Mouse (Mus musculus) left cerebral cortex, postnatal 14 days (tissue): Measurements from ENCODE around the gene Gstm4. TPM values are rescaled to one million over a fixed set of nuclear protein-coding genes. Genes with fewer than 3 reads are reported as not detected.
A peak's percentile ranks its signal among the peaks of the same experiment; 100 is the strongest.
"Not testable (repeated sequence)": the region's sequence is repeated elsewhere in the genome, so short reads cannot be mapped to it uniquely, and the experiment has no call there.

Experiments used
- DNase-seq, 2 experiments: peaks; one replicate each; pipeline ENCODE4 v3.0.0; 2021 to 2022; ENCODE audit warnings: low spot score in 2 of 2, mixed read lengths in 1 of 2
- intact Hi-C: fragments of 180-260 bp; cut with DNase I; formaldehyde crosslinking; loops from one replicate; pipeline ENCODE4 v1.15.1; 2025
- total RNA-seq, 2 experiments: library from RNA; stranded (reverse); gene quantifications; 2 replicates each; pipeline ENCODE4 v1.2.3; 2021

Gene Gstm4
- total RNA-seq, 2 experiments from 2014 or later: 10.4 to 12.1 TPM

DNA sequence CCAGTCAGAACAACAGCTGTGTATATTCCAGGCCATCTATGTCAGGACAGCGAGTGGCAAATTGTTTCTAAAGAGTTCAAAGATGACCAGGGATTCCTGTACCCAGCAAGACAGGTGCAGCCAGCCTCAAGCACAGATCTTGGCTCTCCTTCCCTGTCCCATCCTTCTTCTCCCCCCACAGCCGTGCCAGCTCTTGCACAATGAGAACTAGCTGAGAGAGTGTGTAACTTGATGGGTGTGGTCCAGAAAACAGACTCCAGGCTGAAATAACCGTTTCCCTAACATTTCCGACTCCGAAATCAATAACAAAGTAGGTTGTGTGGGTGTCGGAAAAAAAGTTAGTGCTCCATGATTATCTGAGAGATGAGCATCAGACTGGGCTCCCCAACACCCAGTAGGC is 22.0 kb downstream of the Gstm4 start:
- DNase-seq: no peak
- intact Hi-C loops: no loop called here

DNA sequence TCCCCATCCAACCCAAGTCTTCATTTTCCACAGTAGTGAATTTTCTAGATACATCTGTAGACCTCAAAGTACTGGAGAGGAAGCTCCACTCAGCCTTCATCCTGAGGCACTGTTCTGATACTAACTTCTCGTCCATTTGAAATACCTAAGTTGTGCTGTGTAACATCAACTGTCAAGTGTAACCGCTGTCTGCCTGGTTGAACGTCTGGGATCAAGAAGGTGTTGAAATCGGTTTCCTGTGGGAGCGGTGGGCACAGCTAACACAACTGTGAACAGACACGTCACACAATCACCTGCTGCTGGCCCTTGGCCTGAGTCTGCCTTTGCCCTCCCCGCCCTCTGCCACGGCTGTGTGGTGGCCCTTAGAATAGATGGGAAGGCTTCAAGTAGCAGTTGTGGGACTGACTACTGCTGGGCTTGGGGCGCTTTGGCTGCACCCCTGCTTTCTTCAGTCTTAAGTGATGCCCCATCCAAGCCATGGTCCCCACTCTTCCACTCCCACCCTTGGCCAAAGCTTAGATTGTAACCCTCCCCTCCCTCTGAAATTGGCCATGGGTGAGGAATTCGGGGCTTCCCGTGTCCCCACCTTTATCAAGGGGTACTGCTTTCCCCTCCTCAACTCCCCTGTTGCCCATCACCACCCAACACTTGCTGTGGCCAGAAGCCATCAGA is 24.2 kb downstream of the Gstm4 start:
- DNase-seq, intact Hi-C loops: not testable (repeated sequence)

DNA sequence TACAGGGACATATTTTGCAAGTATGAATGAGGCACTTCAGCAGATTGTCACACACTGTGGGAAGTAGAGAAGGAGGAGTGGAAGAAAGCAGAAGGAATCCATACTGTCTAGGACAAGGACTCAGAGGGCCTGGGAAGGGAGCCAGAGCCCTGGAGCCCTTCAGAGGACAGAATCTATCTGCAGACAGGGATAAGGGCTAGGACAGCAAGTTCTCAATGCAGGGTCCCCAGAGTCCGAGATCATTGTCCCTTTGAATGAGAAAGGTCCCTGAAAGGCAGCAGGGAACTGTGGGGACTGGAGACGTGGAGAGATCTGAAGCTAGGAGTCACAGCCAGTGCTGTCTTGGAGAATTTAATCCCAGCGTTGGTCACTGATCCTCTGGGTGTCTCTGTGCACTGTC is 25.5 kb downstream of the Gstm4 start:
- intact Hi-C loops: loop anchor here (2.0 to 5.0 kb wide), 3 partner anchors 42 to 152 kb away; no protein-coding TSS in a partner anchor

GRCm38 (mm10) chr3:108018190-108018820 is 26.4 kb downstream of the Gstm4 start:
- intact Hi-C loops: loop anchor here (2.0 to 5.0 kb wide), 3 partner anchors 42 to 151 kb away; no protein-coding TSS in a partner anchor

More for the DNA sequence above, 25.5 kb downstream of the Gstm4 start:
- not testable (repeated sequence) for DNase-seq

DNA sequence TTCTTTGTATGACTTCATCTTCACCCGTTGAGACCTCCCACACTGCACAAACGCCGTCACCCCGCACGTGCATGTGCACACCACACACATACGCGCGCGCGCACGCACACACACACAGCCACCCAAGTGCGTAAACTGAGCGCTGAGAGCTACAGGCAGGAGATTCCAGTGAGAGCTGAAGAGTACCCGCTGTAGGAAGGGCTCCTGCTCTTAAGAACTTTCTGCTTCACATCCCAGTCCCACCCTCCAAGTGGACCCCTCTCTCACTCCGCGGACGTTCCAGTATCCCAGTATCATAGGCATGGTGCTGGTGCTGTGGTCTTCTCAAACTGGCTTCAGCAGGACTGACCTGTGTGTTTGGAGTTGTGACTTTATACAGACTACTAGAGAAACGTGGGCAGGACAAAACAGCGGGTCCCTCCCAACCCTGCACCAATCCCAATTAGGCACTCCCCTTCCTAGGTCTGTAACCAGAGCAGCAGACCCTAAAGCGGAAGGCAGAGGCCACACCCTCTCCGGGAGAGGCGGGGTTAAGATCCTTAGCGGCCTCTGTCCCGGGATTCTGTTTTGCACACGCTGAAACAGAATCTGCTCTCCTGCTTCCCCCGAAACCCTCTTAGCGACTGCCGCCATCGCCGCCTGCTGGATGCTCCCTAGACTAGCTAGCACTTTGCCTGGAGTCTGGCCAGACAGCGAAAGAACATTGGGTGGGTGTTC is 27.1 kb downstream of the Gstm4 start, which contains the start of gene Gstm1:
TSS of gene Gstm1 (minus strand) at position 501 of the 717 bp plus-strand sequence.
- intact Hi-C loops: loop anchor here (2.0 to 5.0 kb wide), 3 partner anchors 43 to 150 kb away; no protein-coding TSS in a partner anchor
- peak; percentile 94 to 95 for DNase-seq

More at GRCm38 (mm10) chr3:108018190-108018820, 26.4 kb downstream of the Gstm4 start:
- no peak for DNase-seq

DNA sequence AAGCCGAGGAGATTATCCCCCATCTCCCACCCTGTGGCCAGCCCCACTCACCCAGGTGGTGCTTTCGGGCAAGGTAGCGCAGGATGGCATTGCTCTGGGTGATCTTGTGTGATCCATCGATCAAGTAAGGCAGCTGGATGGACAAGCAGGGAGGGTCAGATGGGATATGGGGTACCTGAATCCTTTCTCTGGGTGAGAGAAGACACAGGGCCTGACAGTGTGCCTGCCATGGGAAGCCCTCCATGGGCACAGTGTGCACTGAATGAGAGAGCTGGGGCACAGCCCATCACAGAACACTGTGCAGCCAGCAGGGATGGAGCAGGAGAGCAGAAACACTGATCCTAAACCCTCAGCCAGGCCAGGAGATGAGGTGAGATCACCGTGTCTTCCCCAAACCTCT is 28.2 kb downstream of the Gstm4 start:
- intact Hi-C loops: loop anchor here (5.0 kb wide), 2 partner anchors 79 to 149 kb away; no protein-coding TSS in a partner anchor
- DNase-seq: not testable (repeated sequence)

GRCm38 (mm10) chr3:108014974-108015346 is 29.7 kb downstream of the Gstm4 start:
- DNase-seq: no peak
- intact Hi-C loops: loop anchor here (5.0 kb wide), 2 partner anchors 78 to 148 kb away; no protein-coding TSS in a partner anchor

GRCm38 (mm10) chr3:108014098-108014973 is 30.4 kb downstream of the Gstm4 start:
- DNase-seq: no peak
- intact Hi-C loops: no loop called here

GRCm38 (mm10) chr3:108013331-108013871 is 31.3 kb downstream of the Gstm4 start:
- intact Hi-C loops: no loop called here
- peak; percentile 64 to 78 for DNase-seq

GRCm38 (mm10) chr3:108011558-108011957 is 33.1 kb downstream of the Gstm4 start:
- intact Hi-C loops: no loop called here

DNA sequence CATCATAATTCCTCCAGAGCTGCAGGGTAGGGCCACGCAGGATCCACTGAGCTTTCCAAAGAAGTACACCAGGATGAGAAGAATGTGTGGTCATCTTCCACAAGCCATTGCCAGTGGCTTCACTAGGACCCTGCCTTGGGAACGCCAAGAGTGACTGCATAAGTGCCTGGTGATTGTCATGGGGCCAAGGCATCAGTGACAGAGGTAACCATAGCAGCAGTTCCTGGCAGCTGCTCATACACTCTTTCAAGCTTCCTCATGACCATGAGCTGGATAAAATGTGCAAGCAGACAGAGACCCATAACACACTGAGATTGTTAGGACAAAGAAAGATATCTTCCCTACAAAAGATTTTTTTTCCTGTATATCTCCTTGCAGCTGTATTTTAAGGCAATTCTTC is 34.4 kb downstream of the Gstm4 start:
- DNase-seq: peak in 1 of 2 experiments; percentile 68
- intact Hi-C loops: no loop called here

More at GRCm38 (mm10) chr3:108011558-108011957, 33.1 kb downstream of the Gstm4 start:
- no peak for DNase-seq

DNA sequence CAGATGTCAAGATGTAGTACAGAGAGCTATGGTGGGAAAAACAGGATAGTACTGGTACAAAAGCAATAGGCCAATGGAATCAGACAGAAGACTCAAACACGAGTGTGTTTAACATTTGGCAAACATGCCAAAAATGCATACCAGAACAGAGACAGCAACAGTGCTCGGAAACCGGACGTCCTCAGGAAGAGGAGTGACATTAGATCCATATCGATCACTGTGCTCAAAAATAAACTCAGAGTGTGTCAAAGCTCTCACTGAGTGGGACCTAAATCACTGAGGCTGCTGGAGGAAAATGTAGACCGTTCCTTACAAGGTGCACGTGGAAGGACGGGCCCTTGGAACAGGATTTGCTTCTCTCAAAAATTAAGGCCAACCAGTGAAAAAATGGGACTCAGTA is 42.7 kb downstream of the Gstm4 start:
- intact Hi-C loops: no loop called here
- DNase-seq: no peak

DNA sequence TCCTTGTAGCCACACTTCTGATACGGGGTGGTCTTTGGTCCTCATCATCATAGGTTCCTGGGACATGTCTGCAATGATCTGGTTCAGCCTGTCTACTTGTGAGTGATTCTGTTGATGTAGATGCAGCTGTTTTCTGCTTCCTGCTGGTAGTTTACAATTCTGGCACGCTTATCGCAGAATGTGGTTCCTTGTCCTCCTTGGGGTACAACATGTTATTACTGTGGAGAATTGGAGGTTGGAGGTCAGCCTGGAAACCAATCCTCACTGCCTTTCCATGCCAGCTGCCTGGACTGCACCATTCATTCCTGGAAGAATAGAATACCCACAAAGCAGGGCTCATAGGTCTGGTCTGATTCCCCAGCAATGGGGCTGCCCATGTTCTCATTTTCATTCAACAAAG is 45.2 kb downstream of the Gstm4 start:
- intact Hi-C loops: no loop called here
- DNase-seq: no peak

DNA sequence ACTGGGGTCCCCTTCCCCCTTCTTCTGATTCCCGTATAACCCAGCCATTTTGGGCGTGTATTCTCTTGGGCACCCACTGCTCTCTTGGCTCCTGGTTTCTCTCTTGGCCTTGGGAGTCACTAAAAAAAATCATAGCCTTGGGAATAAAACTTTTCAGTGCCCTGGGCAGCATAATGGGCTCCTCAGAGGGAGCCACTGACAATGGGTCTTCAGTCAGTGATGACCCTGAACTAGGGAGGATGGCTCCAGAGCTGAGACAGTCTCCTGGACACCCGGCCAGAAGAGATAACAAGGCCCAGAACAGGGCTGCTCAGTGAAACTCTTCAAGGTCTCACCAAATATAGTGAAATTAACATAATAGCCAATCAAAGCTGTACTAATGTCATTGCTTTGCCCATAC is 46.1 kb downstream of the Gstm4 start:
- intact Hi-C loops: no loop called here
- DNase-seq: no peak

DNA sequence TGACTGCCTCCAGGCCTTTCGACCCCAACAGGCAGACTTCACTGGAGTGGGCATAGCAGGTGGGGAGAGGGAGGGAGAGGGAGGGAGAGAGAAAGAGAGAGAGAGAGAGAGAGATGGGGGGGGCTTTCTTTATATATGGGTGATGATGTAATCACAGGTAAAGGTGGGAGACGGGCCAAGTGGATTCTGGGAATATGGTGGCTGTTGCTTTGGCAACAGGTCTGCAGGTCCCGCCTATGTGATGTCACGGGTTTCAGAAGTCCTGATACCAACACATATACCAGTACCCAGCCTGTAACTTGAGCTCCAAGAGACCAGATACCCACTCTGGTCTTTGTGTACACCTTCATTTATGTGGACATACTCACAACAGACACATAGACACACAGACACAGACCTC is 48.1 kb downstream of the Gstm4 start:
- no peak for DNase-seq
- intact Hi-C loops: no loop called here

DNA sequence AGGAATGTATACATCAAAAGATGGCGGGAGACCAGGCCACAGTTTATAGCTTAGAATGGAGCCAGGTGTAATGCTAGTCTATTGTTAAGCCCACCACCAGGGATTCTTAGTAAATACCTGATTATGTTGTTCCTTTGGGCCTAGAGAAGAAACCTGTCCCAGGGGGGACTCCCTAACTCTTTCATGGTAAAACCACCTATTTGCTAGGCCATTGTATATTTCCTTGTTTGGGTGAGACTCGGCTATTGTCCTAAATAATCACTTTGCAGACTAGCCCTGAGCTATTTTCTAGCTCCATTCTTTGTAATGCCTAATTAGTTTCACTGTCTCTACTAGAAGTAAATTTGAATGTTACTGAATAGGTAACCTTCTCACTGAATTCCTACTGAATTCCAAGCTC is 48.7 kb downstream of the Gstm4 start:
- DNase-seq, intact Hi-C loops: not testable (repeated sequence)
